Mouse (Mus musculus) G1E (cell line): ENCODE measurements around the gene Iscu.
"Not testable (repeated sequence)": the region's sequence is repeated elsewhere in the genome, so short reads cannot be mapped to it uniquely, and the experiment has no call there.

Experiments used
- CTCF ChIP-seq: IDR thresholded peaks from 2 replicates; pipeline ENCODE4 v1.5.1; 2012; ENCODE audit warnings: low read depth, low read length, inconsistent platforms, mixed read lengths
- POLR2AphosphoS5 ChIP-seq: IDR thresholded peaks from 2 replicates; pipeline ENCODE4 v1.6.1; 2012; ENCODE audit warnings: low read depth, low read length, inconsistent platforms; ENCODE audit not compliant: insufficient replicate concordance
- TAL1 ChIP-seq: conservative IDR thresholded peaks from 2 replicates; pipeline ENCODE4 v1.6.1; 2012; ENCODE audit warnings: low read depth, low read length, inconsistent platforms, mixed read lengths

DNA sequence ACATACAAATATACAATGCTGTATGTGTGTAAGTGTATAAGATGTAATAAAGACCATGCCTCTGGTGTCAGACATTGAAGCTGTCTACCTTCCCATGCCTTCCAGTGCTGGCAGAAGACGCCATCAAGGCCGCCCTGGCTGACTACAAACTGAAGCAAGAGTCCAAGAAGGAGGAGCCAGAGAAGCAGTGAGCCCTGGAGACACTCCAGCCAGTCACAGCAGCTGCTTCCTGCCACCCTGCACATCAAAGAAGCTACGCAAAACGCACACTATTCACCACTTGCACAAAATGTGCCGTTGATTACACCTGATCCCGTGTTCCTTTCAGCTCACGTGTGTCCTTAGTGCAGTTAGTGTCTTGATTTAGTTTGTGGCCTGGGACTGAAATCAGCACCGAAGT lies 5.2 kb downstream of the Iscu start:
- TF ChIP-seq CTCF, POLR2AphosphoS5, TAL1: not testable (repeated sequence)
